Mouse (Mus musculus): ENCODE measurements at regions not wholly inside any gene's neighbourhood (a gene's known extent, or its start where the extent isn't known, plus 50 kb on each side); places are given as distances from the start of the nearest gene placed in this dataset.
"Not testable (repeated sequence)": the region's sequence is repeated elsewhere in the genome, so short reads cannot be mapped to it uniquely, and the experiment has no call there.

DNA sequence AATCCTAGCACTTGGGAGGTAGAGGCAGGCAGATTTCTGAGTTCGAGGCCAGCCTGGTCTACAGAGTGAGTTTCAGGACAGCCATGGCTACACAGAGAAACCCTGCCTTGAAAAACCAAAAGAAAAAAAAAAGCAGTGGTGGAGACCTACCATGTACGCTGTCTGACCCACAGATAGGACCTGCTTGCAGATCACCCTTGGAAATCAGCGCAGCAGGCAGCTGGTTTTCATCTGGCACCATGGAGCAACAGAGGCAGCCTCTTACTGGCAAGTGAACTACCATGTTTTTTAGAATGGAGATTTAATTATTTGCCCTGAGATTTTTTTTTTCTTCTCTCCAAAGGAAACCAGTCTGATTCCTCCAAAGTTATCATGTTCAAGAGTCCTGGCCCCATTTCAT is 150.8 kb upstream of the Mpdz start:
- TF ChIP-seq CTCF (conservative IDR thresholded peaks at IDR 0.05; ENCODE audit: insufficient read depth, insufficient read length, low read depth, low read length); POLR2A (IDR thresholded peaks at IDR 0.05; ENCODE audit: low read depth, low read length): not testable (repeated sequence)

Data from kidney, adult 2 months (tissue).